Mouse (Mus musculus): ENCODE data around the gene Tsen34. TPM values are rescaled to one million over a fixed set of nuclear protein-coding genes. Genes with fewer than 3 reads are reported as not detected.
"Not testable (repeated sequence)": the region's sequence is repeated elsewhere in the genome, so short reads cannot be mapped to it uniquely, and the experiment has no call there.

The Tsen34 gene
- total RNA-seq, 1 experiment from 2014 or later = 29.4 TPM

DNA sequence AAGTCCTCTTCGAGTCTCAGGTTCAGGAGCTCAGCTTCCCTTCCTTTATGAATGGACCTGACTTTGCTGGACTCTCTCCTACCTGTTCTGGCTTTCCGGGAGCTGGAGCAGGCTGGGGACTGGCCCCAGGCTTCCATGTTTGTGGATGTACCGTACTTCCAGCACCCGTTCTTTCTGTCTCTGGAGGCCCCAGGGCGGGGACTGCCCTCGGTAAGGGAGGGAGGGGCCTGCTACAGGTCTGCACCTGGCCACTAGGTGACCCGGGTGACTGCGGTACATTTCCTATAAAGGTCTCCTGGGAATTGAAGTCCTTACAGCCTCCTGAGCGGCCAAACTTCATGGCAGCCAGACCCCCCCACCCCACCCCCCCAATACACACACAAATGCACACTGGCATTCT, 15.3 kb upstream of the Tsen34 start, which contains the start of gene Tmc4:
Gene Tmc4, minus strand, starts transcription at position 212 of the 400 bp plus-strand sequence.
- ATAC-seq (replicated peaks in 1 of 2; ENCODE audit: insufficient read depth in 1 of 2, low FRiP score in 2 of 2, low TSS enrichment in 1 of 2, low read depth in 1 of 2, poor library complexity in 2 of 2, severe bottlenecking in 2 of 2) = no peak

DNA sequence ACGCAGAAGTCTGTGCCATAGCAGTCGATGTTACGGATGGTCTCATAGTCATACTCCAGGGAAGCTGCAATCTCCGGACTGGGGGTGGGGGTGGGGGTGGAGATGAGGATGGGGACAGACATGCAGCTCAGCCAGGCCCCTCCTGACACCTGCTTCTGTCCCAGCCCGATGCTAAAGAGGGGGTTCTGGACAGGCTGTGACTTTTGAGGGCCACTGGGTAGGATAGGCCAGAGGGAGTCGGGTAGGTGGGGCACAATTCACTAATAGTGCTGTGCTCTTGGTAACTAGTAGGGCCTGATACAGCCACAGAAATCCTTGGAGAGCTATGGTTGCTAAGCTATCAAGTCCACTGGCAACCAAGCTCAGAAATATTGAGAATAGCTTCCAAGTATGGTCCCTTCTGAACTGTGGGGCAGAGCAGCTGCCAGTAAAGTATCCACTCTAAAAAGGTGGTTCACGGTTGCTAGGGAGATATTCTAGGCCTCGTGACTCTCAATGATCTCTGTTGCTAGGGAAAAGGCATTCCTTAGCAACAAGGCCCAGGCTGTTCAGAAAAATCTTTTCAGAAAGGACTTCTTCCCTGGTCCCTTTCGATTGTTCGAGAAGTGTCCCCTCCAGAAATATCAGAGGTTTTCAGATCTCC, 8.6 kb upstream of the Tsen34 start:
- ATAC-seq (replicated peaks in 1 of 2; ENCODE audit: insufficient read depth in 1 of 2, low FRiP score in 2 of 2, low TSS enrichment in 1 of 2, low read depth in 1 of 2, poor library complexity in 2 of 2, severe bottlenecking in 2 of 2) = no peak

GRCm38 (mm10) chr7:3684698-3685097, 8.0 kb upstream of the Tsen34 start:
- ATAC-seq (replicated peaks in 1 of 2; ENCODE audit: insufficient read depth in 1 of 2, low FRiP score in 2 of 2, low TSS enrichment in 1 of 2, low read depth in 1 of 2, poor library complexity in 2 of 2, severe bottlenecking in 2 of 2) = no peak

DNA sequence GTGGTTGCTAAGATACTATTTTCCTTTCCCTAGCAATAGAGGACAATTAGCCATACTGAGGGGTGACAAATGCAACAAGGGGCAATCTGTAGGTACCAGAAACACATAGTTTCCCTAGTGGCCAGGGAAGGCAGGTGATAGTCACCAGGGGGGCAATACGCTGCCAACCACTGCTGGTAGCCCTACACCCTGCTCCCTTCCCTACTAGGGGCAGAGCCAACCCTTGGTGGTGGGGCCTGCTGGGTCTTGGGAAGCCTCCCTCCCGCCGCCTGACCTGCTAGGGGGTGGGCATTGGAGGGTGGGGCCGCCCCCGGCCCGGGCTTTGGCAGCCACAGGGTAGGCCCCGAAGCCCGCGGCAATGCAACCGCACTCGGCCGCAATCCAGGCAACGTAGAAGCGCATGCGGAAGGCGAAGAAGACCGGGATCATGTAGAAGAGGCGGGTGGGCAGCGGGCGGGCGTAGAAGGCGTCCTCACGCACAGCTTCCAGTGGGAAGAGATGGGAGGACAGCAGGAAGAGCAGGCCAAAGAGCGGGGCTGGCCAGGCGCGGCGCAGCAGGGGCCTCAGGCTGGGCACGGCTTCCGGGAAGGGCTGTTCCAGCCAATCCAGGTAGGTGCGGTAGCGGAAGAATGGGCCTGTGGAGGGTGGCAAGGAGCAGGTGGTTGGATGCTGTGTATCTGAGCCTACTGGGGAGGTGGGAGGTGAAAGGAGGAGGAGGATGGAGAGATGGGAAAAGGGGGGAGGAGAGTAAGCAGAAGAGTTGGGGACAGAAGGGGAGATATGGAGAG, 7.1 kb upstream of the Tsen34 start:
- ATAC-seq (replicated peaks in 1 of 2; ENCODE audit: insufficient read depth in 1 of 2, low FRiP score in 2 of 2, low TSS enrichment in 1 of 2, low read depth in 1 of 2, poor library complexity in 2 of 2, severe bottlenecking in 2 of 2) = no peak

- ATAC-seq (replicated peaks in 1 of 2; ENCODE audit: insufficient read depth in 1 of 2, low FRiP score in 2 of 2, low TSS enrichment in 1 of 2, low read depth in 1 of 2, poor library complexity in 2 of 2, severe bottlenecking in 2 of 2) = no peak
Observed at GRCm38 (mm10) chr7:3691919-3692318, 744 bp upstream of the Tsen34 start.

DNA sequence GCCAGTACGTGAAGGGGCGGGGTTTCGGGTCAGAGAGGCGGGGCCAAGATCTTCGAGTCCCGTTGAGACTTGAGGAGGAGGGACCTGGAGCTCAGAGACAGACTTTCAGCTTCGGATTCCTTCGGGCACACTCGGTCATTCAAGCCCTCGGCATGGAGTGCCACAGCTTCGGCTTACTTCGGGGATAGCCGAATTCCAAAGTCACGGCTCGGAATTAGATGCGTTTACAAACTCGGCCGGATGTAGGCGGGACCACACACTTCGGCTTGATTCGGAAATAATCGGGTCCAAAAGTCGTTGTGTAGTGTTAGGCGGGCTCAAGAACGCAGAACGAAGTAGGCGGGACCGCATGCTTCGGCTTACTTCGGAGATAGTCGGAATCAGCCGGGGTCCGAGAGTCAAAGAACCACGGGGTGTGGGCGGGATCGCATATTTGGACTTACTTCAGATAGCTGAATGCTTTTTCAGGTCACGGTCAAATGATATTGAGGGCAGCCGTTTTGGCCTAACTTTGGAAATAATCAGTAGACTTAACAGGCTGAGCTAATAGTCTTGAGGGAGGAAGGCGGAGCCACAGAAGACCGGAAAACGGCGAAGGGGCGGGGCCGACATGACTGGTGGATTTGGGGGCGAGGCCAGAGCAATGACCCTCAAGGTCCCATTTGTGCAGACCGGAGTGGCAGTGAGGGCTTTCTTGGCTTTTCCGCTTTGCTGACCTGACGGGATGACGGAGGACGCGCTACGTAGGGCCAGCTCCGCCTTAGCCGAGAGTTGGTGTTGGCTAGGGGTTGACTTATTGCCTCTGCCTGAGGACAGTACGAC, 535 bp downstream of the Tsen34 start, which contains the start of gene Mboat7:
Gene Mboat7, minus strand, starts transcription at position 537 of the 822 bp plus-strand sequence.
- peak; percentile 72 to 80 for ATAC-seq (replicated peaks in 1 of 2; ENCODE audit: insufficient read depth in 1 of 2, low FRiP score in 2 of 2, low TSS enrichment in 1 of 2, low read depth in 1 of 2, poor library complexity in 2 of 2, severe bottlenecking in 2 of 2)

DNA sequence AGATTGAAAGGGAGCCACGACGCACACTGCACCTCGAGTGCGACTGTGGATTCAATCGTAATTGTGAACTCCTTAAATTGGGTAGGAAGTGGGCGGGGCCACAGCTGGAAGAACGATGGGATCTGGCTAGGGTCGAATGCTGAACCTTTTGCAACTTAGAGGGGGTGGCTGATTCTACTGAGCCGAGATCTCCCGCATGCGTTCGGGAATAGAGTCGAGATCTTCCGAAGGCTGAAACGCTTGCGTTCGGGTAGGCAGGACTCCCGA, 1.1 kb downstream of the Tsen34 start:
- peak in 1 of 2 experiments; percentile 6; a peak in 1 of 4 replicates for ATAC-seq (replicated peaks in 1 of 2; ENCODE audit: insufficient read depth in 1 of 2, low FRiP score in 2 of 2, low TSS enrichment in 1 of 2, low read depth in 1 of 2, poor library complexity in 2 of 2, severe bottlenecking in 2 of 2)

GRCm38 (mm10) chr7:3694076-3694948, 1.6 kb downstream of the Tsen34 start:
- ATAC-seq (replicated peaks in 1 of 2; ENCODE audit: insufficient read depth in 1 of 2, low FRiP score in 2 of 2, low TSS enrichment in 1 of 2, low read depth in 1 of 2, poor library complexity in 2 of 2, severe bottlenecking in 2 of 2) = peak; percentile 42 to 49; a peak in 3 of 4 replicates

- ATAC-seq (replicated peaks in 1 of 2; ENCODE audit: insufficient read depth in 1 of 2, low FRiP score in 2 of 2, low TSS enrichment in 1 of 2, low read depth in 1 of 2, poor library complexity in 2 of 2, severe bottlenecking in 2 of 2) = not testable (repeated sequence)
Observed at GRCm38 (mm10) chr7:3694949-3695305, 2.3 kb downstream of the Tsen34 start.

DNA sequence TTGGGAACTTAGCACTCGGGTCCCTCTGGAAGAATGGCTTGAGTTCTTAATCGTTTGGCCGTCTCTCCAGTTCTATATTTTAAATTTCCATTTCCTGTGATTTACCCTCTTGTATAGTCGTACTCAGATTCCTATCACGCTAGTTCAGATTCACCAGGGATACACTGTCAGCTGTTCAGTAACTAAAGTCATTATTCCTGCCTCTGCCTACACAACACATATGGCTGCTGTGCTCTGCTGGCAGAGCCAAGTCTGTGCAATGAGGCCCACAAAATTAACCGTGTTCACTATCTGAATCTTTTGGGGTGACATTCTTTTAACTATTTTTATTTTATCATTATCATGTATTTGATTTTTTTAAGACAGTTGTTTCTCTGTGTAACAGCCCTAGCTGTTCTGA, 5.8 kb downstream of the Tsen34 start:
- ATAC-seq (replicated peaks in 1 of 2; ENCODE audit: insufficient read depth in 1 of 2, low FRiP score in 2 of 2, low TSS enrichment in 1 of 2, low read depth in 1 of 2, poor library complexity in 2 of 2, severe bottlenecking in 2 of 2) = no peak

DNA sequence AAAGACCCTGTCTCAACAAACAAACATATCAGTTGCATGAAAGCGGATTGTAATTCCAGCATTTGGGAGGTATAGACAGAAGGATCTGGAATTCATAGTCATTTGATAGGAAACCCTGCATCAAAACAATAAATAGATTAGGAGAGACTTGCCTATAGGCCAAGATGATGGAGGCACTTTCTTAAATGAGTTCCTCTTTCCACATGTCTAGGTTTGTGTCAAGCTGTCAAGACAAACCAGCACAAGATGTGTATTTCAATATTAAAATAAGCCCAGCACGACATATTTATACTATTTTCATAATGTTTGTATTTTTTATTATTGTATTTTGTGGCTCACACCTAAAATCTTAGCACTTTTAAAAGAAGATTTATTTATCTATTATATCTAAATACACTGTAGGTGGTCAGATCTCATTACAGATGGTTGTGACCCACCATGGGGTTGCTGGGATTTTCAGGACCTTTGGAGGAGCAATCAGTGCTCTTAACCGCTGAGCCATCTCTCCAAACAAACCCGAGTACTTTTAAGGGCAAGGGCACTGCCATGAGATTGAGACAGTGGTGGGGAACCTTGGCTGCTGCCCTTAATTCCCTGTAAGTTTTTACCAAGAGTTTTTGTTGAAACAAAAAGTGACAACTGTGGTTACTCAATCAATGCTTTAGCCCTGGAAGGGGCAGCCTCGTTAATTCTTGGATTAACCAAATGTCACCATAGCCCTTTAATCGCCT, 10.7 kb downstream of the Tsen34 start:
- 0 out of 4 replicates have a peak, but pooled peaks of 1 of the 2 experiments have one; percentile 0 for ATAC-seq (replicated peaks in 1 of 2; ENCODE audit: insufficient read depth in 1 of 2, low FRiP score in 2 of 2, low TSS enrichment in 1 of 2, low read depth in 1 of 2, poor library complexity in 2 of 2, severe bottlenecking in 2 of 2)

- peak; percentile 88 for ATAC-seq (replicated peaks in 1 of 2; ENCODE audit: insufficient read depth in 1 of 2, low FRiP score in 2 of 2, low TSS enrichment in 1 of 2, low read depth in 1 of 2, poor library complexity in 2 of 2, severe bottlenecking in 2 of 2)
Observed at GRCm38 (mm10) chr7:3703879-3704441, 11.3 kb downstream of the Tsen34 start, which contains the start of gene Rps9. Gene Rps9 (plus strand): TSS chr7:3703993.

GRCm38 (mm10) chr7:3704475-3704874, 11.8 kb downstream of the Tsen34 start:
- ATAC-seq (replicated peaks in 1 of 2; ENCODE audit: insufficient read depth in 1 of 2, low FRiP score in 2 of 2, low TSS enrichment in 1 of 2, low read depth in 1 of 2, poor library complexity in 2 of 2, severe bottlenecking in 2 of 2) = peak in 1 of 2 experiments; percentile 1; a peak in 1 of 4 replicates

DNA sequence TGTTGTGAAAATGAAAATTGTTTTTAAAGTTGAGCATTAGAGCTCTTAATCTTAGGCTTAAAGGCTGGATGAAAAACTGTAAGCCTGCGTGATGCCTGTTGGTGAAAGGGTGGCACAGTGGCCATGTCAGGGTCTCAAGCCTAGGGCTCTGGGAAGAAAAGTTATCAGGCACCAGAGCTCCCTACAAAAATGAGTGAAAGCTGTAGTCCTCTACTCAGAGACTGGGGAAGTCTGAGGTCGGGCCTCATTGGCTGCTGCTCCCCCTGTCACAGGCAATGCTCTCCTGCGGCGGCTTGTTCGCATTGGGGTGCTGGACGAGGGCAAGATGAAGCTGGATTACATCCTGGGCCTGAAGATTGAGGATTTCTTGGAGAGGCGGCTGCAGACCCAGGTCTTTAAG, 12.8 kb downstream of the Tsen34 start:
- ATAC-seq (replicated peaks in 1 of 2; ENCODE audit: insufficient read depth in 1 of 2, low FRiP score in 2 of 2, low TSS enrichment in 1 of 2, low read depth in 1 of 2, poor library complexity in 2 of 2, severe bottlenecking in 2 of 2) = not testable (repeated sequence)

DNA sequence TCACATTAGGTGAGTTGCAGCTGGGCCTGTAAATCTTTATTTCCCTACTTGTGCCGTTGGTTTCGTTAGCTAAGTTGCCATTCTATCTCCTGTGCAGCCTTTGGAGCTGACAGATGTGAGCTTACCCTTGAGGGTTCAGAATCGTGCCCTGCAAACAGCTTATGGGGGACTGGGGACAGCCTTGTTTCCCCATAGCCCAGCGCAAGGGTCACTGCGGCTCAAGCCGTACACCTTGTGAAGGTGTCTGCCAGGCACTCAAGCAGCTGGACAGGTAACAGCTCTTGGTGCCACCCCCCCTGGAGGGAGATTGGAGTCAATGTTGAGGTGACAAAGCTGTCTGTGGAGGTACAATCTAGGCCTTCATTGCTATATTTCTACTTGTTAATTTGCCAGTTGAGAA, 13.2 kb downstream of the Tsen34 start:
- ATAC-seq (replicated peaks in 1 of 2; ENCODE audit: insufficient read depth in 1 of 2, low FRiP score in 2 of 2, low TSS enrichment in 1 of 2, low read depth in 1 of 2, poor library complexity in 2 of 2, severe bottlenecking in 2 of 2) = no peak

DNA sequence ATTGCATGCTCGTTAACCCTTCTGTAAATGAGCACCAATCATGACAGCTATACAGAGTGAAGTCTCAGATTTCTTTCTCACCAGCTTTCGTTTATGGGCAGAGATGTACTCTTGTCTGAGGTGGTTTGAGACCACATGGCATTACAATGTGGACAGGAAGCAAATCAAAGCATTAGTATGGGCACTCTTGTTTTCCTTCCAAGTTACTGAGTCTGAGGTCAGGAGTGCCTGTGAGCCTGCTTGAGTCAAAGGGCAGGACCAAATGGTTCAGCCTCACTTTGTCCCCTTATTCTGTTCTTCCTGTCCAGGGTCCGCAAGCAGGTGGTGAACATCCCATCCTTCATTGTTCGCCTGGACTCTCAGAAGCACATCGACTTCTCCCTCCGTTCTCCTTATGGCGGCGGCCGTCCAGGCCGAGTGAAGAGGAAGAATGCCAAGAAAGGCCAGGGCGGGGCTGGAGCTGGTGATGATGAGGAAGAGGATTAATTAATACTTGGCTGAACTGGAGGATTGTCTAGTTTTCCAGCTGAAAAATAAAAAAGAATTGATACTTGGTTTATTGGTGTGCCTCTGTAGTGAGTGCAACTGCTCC, 13.8 kb downstream of the Tsen34 start:
- 0 out of 4 replicates have a peak, but pooled peaks of 1 of the 2 experiments have one; percentile 0 for ATAC-seq (replicated peaks in 1 of 2; ENCODE audit: insufficient read depth in 1 of 2, low FRiP score in 2 of 2, low TSS enrichment in 1 of 2, low read depth in 1 of 2, poor library complexity in 2 of 2, severe bottlenecking in 2 of 2)
